Mouse (Mus musculus) heart, adult 2 months (tissue): ENCODE data around the gene Enkd1. TPM values are rescaled to one million over a fixed set of nuclear protein-coding genes. Genes with fewer than 3 reads are reported as not detected.

Experiments used
- DNase-seq, 2 experiments: peaks; one replicate each; pipeline ENCODE4 v3.0.0; 2021
- H3K27ac ChIP-seq: fragments of 200-600 bp; 2 replicates; pipeline ENCODE4 v1.8.1; 2022
- H3K27me3 ChIP-seq: fragments of 200-500 bp; 2 replicates; pipeline ENCODE4 v1.6.1; 2012; ENCODE audit warnings: mild to moderate bottlenecking, low read length, inconsistent platforms, mixed read lengths; ENCODE audit not compliant: control insufficient read depth, insufficient read depth
- H3K36me3 ChIP-seq: fragments of 200-500 bp; 2 replicates; pipeline ENCODE4 v1.6.1; 2012; ENCODE audit warnings: low read length, inconsistent platforms; ENCODE audit not compliant: control insufficient read depth, insufficient read depth
- H3K4me1 ChIP-seq: fragments of 200-500 bp; 2 replicates; pipeline ENCODE4 v1.6.1; 2011; ENCODE audit warnings: low read length; ENCODE audit not compliant: control insufficient read depth, insufficient read depth
- H3K4me3 ChIP-seq: fragments of 200-600 bp; 2 replicates; pipeline ENCODE4 v1.8.1; 2022
- H3K79me2 ChIP-seq: fragments of 200-500 bp; replicated peaks from 2 replicates; pipeline ENCODE4 v1.6.1; 2012; ENCODE audit warnings: mild to moderate bottlenecking, inconsistent platforms, low read length, moderate library complexity, mixed read lengths; ENCODE audit not compliant: control insufficient read depth, insufficient read depth
- H3K9ac ChIP-seq: fragments of 200-500 bp; 2 replicates; pipeline ENCODE4 v1.6.1; 2012; ENCODE audit warnings: low read depth, mild to moderate bottlenecking, control low read depth, inconsistent platforms, low read length, mixed read lengths
- CTCF ChIP-seq: fragments of 200-600 bp; IDR thresholded peaks from 2 replicates; pipeline ENCODE4 v1.8.1; 2022; ENCODE audit warnings: antibody characterized with exemption, mild to moderate bottlenecking, moderate library complexity
- EP300 ChIP-seq: fragments of 200-500 bp; IDR thresholded peaks from 2 replicates; pipeline ENCODE4 v1.6.1; 2011; ENCODE audit warnings: low read depth, low read length, control low read depth; ENCODE audit not compliant: insufficient read depth
- POLR2A ChIP-seq: fragments of 200-500 bp; IDR thresholded peaks from 2 replicates; pipeline ENCODE4 v1.6.1; 2011; ENCODE audit warnings: mild to moderate bottlenecking, low read depth, low read length, control low read depth; ENCODE audit not compliant: insufficient read depth
- WGBS: fragments of 180-500 bp; shearing (Covaris S2); methylation state at CpG from one replicate; pipeline ENCODE4 v1.1.7; 2018; 5-methylcytosine and 5-hydroxymethylcytosine counted together
- intact Hi-C: fragments of 180-260 bp; cut with DNase I; formaldehyde crosslinking; loops from one replicate; pipeline ENCODE4 v1.15.1; 2025
- polyA plus RNA-seq: library from polyadenylated mRNA; depleted of rRNA; stranded (reverse); fragments of >200 nt; gene quantifications from 2 replicates; pipeline ENCODE4 v1.2.3, GENCODE M21; 2012; rRNA removed
- total RNA-seq, 2 experiments: library from RNA; stranded (reverse); gene quantifications; 2 replicates each; pipeline ENCODE4 v1.2.3; 2021

Gene Enkd1
- total and polyA plus RNA-seq, 3 experiments = 1.4 to 2.2 (median 1.9) TPM

DNA sequence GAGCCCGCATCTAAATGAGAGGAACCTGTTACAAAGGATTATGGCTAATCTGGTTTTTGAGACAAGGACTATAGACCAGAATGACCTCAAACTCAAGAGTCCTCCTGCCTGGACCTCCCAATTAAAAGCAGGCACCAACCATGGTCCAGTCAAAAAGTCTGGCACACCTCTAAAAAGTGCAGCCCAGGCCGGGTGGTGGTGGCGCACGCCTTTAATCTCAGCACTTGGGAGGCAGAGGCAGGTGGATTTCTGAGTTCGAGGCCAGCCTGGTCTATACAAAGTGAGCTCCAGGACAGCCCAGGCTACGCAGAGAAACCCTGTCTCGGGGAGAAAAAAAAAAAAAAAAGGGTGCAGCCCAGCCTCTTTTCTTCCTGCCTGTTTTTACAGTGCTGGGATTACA is 22.7 kb downstream of the Enkd1 start:
- H3K4me3 ChIP-seq = no peak overlapping the region
- H3K27ac ChIP-seq = no peak overlapping the region
- H3K79me2 ChIP-seq = no peaks in the 10 kb centered on the region
- H3K36me3 ChIP-seq = peaks cover 3% of the 10 kb centered on the region; the same call in 1 of the 2 replicates
- intact Hi-C loops = loop anchor here (1.0 kb wide), 2 partner anchors 48 to 63 kb away; partner anchors contain the start of gene Agrp
- H3K4me1 ChIP-seq = no peaks in the 10 kb centered on the region; the same call in 1 of the 2 replicates
- 62% methylated on average over 7 of the region's 7 CpGs for whole genome bisulfite sequencing
- no peak for DNase-seq
- no peak overlapping the region for H3K9ac ChIP-seq
- TF ChIP-seq POLR2A (no peak), CTCF (no peak), EP300 (no peak)
- no peaks in the 10 kb centered on the region; the same call in 1 of the 2 replicates for H3K27me3 ChIP-seq

- Histone ChIP-seq H3K27me3 (no peaks in the 10 kb centered on the region), H3K9ac (no peak overlapping the region), H3K4me3 (no peak overlapping the region), H3K79me2 (no peaks in the 10 kb centered on the region; the same call in 1 of the 2 replicates), H3K4me1 (no peaks in the 10 kb centered on the region; the same call in 1 of the 2 replicates), H3K36me3 (peaks cover 6% of the 10 kb centered on the region), H3K27ac (no peak overlapping the region)
- no peak for DNase-seq
- 78% methylated on average over 1 of the region's 1 CpGs for WGBS
- TF ChIP-seq CTCF = peak; percentile 45
- no peak for TF ChIP-seq POLR2A
- intact Hi-C loops = no loop called here
Observed at GRCm38 (mm10) chr8:105677891-105678290, 30.1 kb downstream of the Enkd1 start.

GRCm38 (mm10) chr8:105661167-105661566 is 46.8 kb downstream of the Enkd1 start:
- TF ChIP-seq CTCF (peak; percentile 71), EP300 (no peak), POLR2A (no peak)
- H3K4me3 ChIP-seq = no peak overlapping the region
- intact Hi-C loops = no loop called here
- H3K9ac ChIP-seq = no peak overlapping the region
- DNase-seq = no peak
- H3K4me1 ChIP-seq = no peaks in the 10 kb centered on the region
- no peaks in the 10 kb centered on the region for H3K27me3 ChIP-seq
- no peak overlapping the region for H3K27ac ChIP-seq
- peaks cover 2% of the 10 kb centered on the region; the same call in 1 of the 2 replicates for H3K36me3 ChIP-seq
- WGBS = 49% methylated on average over 3 of the region's 3 CpGs
- peaks cover 1% of the 10 kb centered on the region; the same call in 1 of the 2 replicates for H3K79me2 ChIP-seq

DNA sequence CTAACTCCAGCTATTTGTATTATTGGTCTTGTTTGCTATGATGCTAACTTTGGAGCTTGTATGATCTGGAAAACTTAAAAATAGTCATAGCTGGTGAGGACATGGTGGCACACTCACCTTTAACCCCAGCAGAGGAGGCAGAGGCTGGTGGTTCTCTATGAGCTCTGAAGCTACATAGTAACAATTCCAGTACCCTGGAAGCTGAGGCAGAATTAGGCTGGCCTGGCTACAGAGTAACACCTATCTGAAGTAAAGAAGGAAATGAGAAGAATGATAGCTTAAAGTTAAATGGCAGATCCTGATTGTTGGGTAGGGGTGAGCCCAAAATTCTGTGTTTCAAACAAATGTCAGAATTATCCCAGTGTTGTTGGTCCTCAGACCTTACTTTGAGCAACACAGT is 50.4 kb downstream of the Enkd1 start:
- Histone ChIP-seq H3K27me3 (no peaks in the 10 kb centered on the region), H3K79me2 (peaks cover 1% of the 10 kb centered on the region; the same call in 1 of the 2 replicates), H3K9ac (no peak overlapping the region), H3K4me1 (no peaks in the 10 kb centered on the region; the same call in 1 of the 2 replicates), H3K4me3 (no peak overlapping the region), H3K36me3 (peaks cover 12% of the 10 kb centered on the region), H3K27ac (no peak overlapping the region)
- TF ChIP-seq EP300 (no peak), CTCF (no peak), POLR2A (no peak)
- intact Hi-C loops = no loop called here
- no peak for DNase-seq

Other genes starting within 250 kb of the Enkd1 start
- gene Tppp3, start 236.7 kb downstream of the Enkd1 start, total RNA-seq = 10 to 100 TPM; 35.0 to 48.8 TPM
- gene Tppp3, start 236.7 kb downstream of the Enkd1 start, polyA plus RNA-seq = 73.7 and 89.2 TPM in 2 replicates
- 10 to 100 TPM; 13.0 to 13.3 TPM for gene Zdhhc1, start 211.3 kb downstream of the Enkd1 start, total RNA-seq
- gene Zdhhc1, start 211.3 kb downstream of the Enkd1 start, polyA plus RNA-seq = 37.5 and 40.5 TPM in 2 replicates
- gene Hsd11b2, start 189.5 kb downstream of the Enkd1 start, total RNA-seq = under 1 TPM in 1 of 2 experiments, not detected in 1; 0.23 TPM
- gene Hsd11b2, start 189.5 kb downstream of the Enkd1 start, polyA plus RNA-seq = 0.08 and 0.32 TPM in 2 replicates
- gene Atp6v0d1, start 142.2 kb downstream of the Enkd1 start, total RNA-seq = 10 to 100 TPM; 46.4 to 48.9 TPM
- gene Atp6v0d1, start 142.2 kb downstream of the Enkd1 start, polyA plus RNA-seq = 61.7 and 69.0 TPM in 2 replicates
- gene Ripor1, start 103.0 kb downstream of the Enkd1 start, total RNA-seq = 10 to 100 TPM; 42.5 to 51.6 TPM
- 39.2 TPM in 2 replicates for gene Ripor1, start 103.0 kb downstream of the Enkd1 start, polyA plus RNA-seq
- gene Ctcf, start 71.6 kb downstream of the Enkd1 start, total RNA-seq = 10 to 100 TPM; 41.4 to 41.9 TPM
- gene Ctcf, start 71.6 kb downstream of the Enkd1 start, polyA plus RNA-seq = 9.3 and 13.6 TPM in 2 replicates
- not detected for gene Agrp, start 70.8 kb downstream of the Enkd1 start, total RNA-seq
- gene Agrp, start 70.8 kb downstream of the Enkd1 start, polyA plus RNA-seq = 0.31 TPM in 1 of 2 replicates, not detected in the other
- under 1 TPM; 0.16 to 0.25 TPM for gene Carmil2, start 21.9 kb downstream of the Enkd1 start, total RNA-seq
- gene Carmil2, start 21.9 kb downstream of the Enkd1 start, polyA plus RNA-seq = 0.29 and 1.4 TPM in 2 replicates
- gene Acd, start 7.1 kb downstream of the Enkd1 start, total RNA-seq = 10 to 100 TPM in 1 of 2 experiments, 1 to 10 TPM in 1; 10.0 to 11.1 TPM
- 19.7 and 22.3 TPM in 2 replicates for gene Acd, start 7.1 kb downstream of the Enkd1 start, polyA plus RNA-seq
- 1 to 10 TPM; 5.5 to 6.8 TPM for gene Pard6a, start 7.1 kb downstream of the Enkd1 start, total RNA-seq
- 12.0 and 18.6 TPM in 2 replicates for gene Pard6a, start 7.1 kb downstream of the Enkd1 start, polyA plus RNA-seq
- not detected for gene 4933405L10Rik, start 555 bp downstream of the Enkd1 start, total RNA-seq
- gene 4933405L10Rik, start 555 bp downstream of the Enkd1 start, polyA plus RNA-seq = not detected in 2 replicates
- 1 to 10 TPM; 3.7 TPM for gene Gfod2, start 50.5 kb upstream of the Enkd1 start, total RNA-seq
- 2.3 and 3.0 TPM in 2 replicates for gene Gfod2, start 50.5 kb upstream of the Enkd1 start, polyA plus RNA-seq
- 10 to 100 TPM; 18.0 to 18.5 TPM for gene Ranbp10, start 119.1 kb upstream of the Enkd1 start, total RNA-seq
- 20.0 and 22.3 TPM in 2 replicates for gene Ranbp10, start 119.1 kb upstream of the Enkd1 start, polyA plus RNA-seq
- not detected for gene Tsnaxip1, start 119.5 kb upstream of the Enkd1 start, total RNA-seq
- gene Tsnaxip1, start 119.5 kb upstream of the Enkd1 start, polyA plus RNA-seq = 0.20 TPM in 1 of 2 replicates, not detected in the other
- gene Cenpt, start 145.1 kb upstream of the Enkd1 start, total RNA-seq = 1 to 10 TPM; 2.3 to 2.7 TPM
- gene Cenpt, start 145.1 kb upstream of the Enkd1 start, polyA plus RNA-seq = 6.0 and 6.4 TPM in 2 replicates
- 10 to 100 TPM; 26.8 to 30.1 TPM for gene Thap11, start 146.9 kb upstream of the Enkd1 start, total RNA-seq
- gene Thap11, start 146.9 kb upstream of the Enkd1 start, polyA plus RNA-seq = 33.0 and 42.2 TPM in 2 replicates
- gene Nutf2, start 152.4 kb upstream of the Enkd1 start, total RNA-seq = 10 to 100 TPM; 35.5 to 39.8 TPM
- 56.1 and 67.7 TPM in 2 replicates for gene Nutf2, start 152.4 kb upstream of the Enkd1 start, polyA plus RNA-seq
- gene Edc4, start 172.7 kb upstream of the Enkd1 start, total RNA-seq = 10 to 100 TPM; 23.2 to 25.4 TPM
- gene Edc4, start 172.7 kb upstream of the Enkd1 start, polyA plus RNA-seq = 42.4 and 47.6 TPM in 2 replicates
- under 1 TPM; 0.41 to 0.57 TPM for gene Nrn1l, start 185.4 kb upstream of the Enkd1 start, total RNA-seq
- gene Nrn1l, start 185.4 kb upstream of the Enkd1 start, polyA plus RNA-seq = 1.0 and 1.6 TPM in 2 replicates
- 10 to 100 TPM; 16.5 to 20.8 TPM for gene Pskh1, start 192.2 kb upstream of the Enkd1 start, total RNA-seq
- 28.7 and 39.7 TPM in 2 replicates for gene Pskh1, start 192.2 kb upstream of the Enkd1 start, polyA plus RNA-seq
- gene Ctrl, start 225.7 kb upstream of the Enkd1 start, total RNA-seq = under 1 TPM in 1 of 2 experiments, not detected in 1; 0.32 TPM
- gene Ctrl, start 225.7 kb upstream of the Enkd1 start, polyA plus RNA-seq = 0.88 and 1.9 TPM in 2 replicates
- gene Psmb10, start 230.2 kb upstream of the Enkd1 start, total RNA-seq = 10 to 100 TPM; 58.1 to 68.1 TPM
- gene Psmb10, start 230.2 kb upstream of the Enkd1 start, polyA plus RNA-seq = 95.9 and 96.5 TPM in 2 replicates
- gene Lcat, start 235.2 kb upstream of the Enkd1 start, total RNA-seq = under 1 TPM; 0.70 to 0.84 TPM
- gene Lcat, start 235.2 kb upstream of the Enkd1 start, polyA plus RNA-seq = 3.9 and 4.1 TPM in 2 replicates